Mouse (Mus musculus) heart, embryonic 10.5 days (tissue): ENCODE measurements around the gene Vmn1r149. TPM values are rescaled to one million over a fixed set of nuclear protein-coding genes. Genes with fewer than 3 reads are reported as not detected.
"Not testable (repeated sequence)": the region's sequence is repeated elsewhere in the genome, so short reads cannot be mapped to it uniquely, and the experiment has no call there.

Experiments
- DNase-seq: peaks from one replicate; pipeline ENCODE4 v3.0.0-alpha.2; 2017; ENCODE audit warnings: low spot score
- H3K27ac ChIP-seq: fragments of 300-500 bp; sonication (generic); 2 replicates; pipeline ENCODE4 v1.5.1; 2016; ENCODE audit warnings: mild to moderate bottlenecking
- H3K27me3 ChIP-seq: fragments of 300-500 bp; sonication (generic); 2 replicates; pipeline ENCODE4 v1.6.1; 2016; ENCODE audit warnings: mild to moderate bottlenecking; ENCODE audit not compliant: poor library complexity, insufficient read depth, severe bottlenecking
- H3K36me3 ChIP-seq: fragments of 300-500 bp; sonication (generic); 2 replicates; pipeline ENCODE4 v1.6.1; 2016; ENCODE audit warnings: mild to moderate bottlenecking, moderate library complexity
- H3K4me1 ChIP-seq: fragments of 300-500 bp; sonication (generic); 2 replicates; pipeline ENCODE4 v1.6.1; 2016; ENCODE audit warnings: mild to moderate bottlenecking
- H3K4me3 ChIP-seq: fragments of 300-500 bp; sonication (generic); 2 replicates; pipeline ENCODE4 v1.5.1; 2016; ENCODE audit warnings: mild to moderate bottlenecking, moderate library complexity
- H3K9me3 ChIP-seq: fragments of 300-500 bp; sonication (generic); 2 replicates; pipeline ENCODE4 v1.6.1; 2016; ENCODE audit warnings: mild to moderate bottlenecking, moderate library complexity
- WGBS: fragments of 180-500 bp; shearing (Covaris S2); methylation state at CpG from one replicate; pipeline ENCODE4 v1.1.7; 2016; 5-methylcytosine and 5-hydroxymethylcytosine counted together
- polyA plus RNA-seq: library from polyadenylated mRNA; unstranded; fragments of >200 nt; fragmentation: Nextera tagmentation; extraction: Ambion mirVana; gene quantifications from 2 replicates; pipeline ENCODE4 v1.2.1, GENCODE M21; 2016

Gene Vmn1r149
- polyA plus RNA-seq: not detected in 2 replicates

DNA sequence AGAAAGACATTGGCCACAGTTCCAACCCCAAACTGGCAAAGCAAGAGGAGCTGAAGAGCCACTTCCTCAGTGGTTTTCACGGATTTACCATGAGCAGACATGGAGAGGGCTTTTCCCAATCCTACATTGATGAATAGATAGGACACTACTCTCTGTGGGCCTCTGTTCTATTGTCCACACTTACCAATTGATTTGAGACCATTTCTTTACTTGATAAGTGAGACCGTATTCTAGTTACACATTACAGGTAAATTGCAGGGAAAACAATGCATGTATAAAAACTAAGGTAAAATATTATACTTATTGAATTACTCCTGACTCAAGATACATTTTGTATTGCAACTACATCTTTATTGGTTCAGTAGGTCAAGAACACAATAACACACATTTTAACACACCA, at the start of gene Vmn1r149:
Gene Vmn1r149, minus strand, starts transcription at position 101 of the 400 bp plus-strand sequence.
- WGBS: no CpG with 5 or more reads among the region's 2 CpGs
- not testable (repeated sequence) for H3K4me3 ChIP-seq

DNA sequence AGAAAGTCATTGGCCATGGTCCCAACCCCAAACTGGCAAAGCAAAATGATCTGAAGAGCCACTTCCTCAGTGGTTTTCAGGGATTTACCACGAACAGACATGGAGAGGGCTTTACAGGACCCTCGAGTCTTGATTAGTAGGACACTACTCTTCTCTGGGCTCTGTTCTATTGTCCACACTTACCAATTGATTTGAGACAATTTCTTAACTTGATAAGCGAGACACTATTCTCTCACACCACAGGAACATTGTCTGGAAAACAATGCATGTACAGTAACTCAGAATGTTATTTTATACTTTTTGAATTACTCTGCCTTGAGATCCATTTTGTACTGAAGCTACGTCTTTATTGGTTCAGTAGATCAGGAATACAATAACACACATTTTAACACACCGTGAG, 25.9 kb upstream of the Vmn1r149 start, which contains the start of gene Gm10665:
Gene Gm10665, minus strand, starts transcription at position 101 of the 400 bp plus-strand sequence.
- H3K27ac ChIP-seq, H3K4me1 ChIP-seq, H3K4me3 ChIP-seq, H3K27me3 ChIP-seq, DNase-seq, H3K9me3 ChIP-seq, H3K36me3 ChIP-seq: not testable (repeated sequence)
- no CpG with 5 or more reads among the region's 5 CpGs for WGBS

More for the DNA sequence above, at the start of gene Vmn1r149:
- H3K27ac ChIP-seq, H3K9me3 ChIP-seq, H3K27me3 ChIP-seq, H3K4me1 ChIP-seq, DNase-seq, H3K36me3 ChIP-seq: not testable (repeated sequence)

DNA sequence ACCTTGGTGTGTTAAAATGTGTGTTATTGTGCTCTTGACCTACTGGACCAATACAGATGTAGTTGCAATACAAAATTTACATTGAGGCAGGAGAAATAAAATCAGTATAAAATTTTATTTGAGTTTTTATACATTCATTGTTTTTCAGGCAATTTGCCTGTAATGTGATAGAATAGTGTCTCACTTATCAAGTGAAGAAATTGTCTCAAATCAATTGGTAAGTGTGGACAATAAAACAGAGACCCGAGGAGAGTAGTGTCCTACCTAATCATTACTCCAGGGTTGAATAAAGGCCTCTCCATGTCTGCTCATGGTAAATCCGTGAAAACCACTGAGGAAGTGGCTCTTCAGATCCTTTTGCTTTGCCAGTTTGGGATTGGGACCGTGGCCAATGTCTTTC, 24.7 kb downstream of the Vmn1r149 start, which contains the start of gene Vmn1r148:
Gene Vmn1r148, plus strand, starts transcription at position 301 of the 400 bp plus-strand sequence.
- no CpG with 5 or more reads among the region's 3 CpGs for WGBS
- not testable (repeated sequence) for H3K27ac ChIP-seq, H3K36me3 ChIP-seq, H3K9me3 ChIP-seq, DNase-seq, H3K4me1 ChIP-seq, H3K27me3 ChIP-seq, H3K4me3 ChIP-seq

Other genes with a start within 250 kb of the Vmn1r149 start
- gene Vmn1r143, start 248.9 kb downstream of the Vmn1r149 start, polyA plus RNA-seq: not detected in 2 replicates
- not detected in 2 replicates for gene Gm8653, start 237.0 kb downstream of the Vmn1r149 start, polyA plus RNA-seq
- gene Gm8453, start 208.7 kb downstream of the Vmn1r149 start, polyA plus RNA-seq: not detected in 2 replicates
- not detected in 2 replicates for gene Gm4187, start 108.5 kb downstream of the Vmn1r149 start, polyA plus RNA-seq
- gene Gm8660, start 67.2 kb downstream of the Vmn1r149 start, polyA plus RNA-seq: not detected in 2 replicates
- not detected in 2 replicates for gene Vmn1r148, start 24.6 kb downstream of the Vmn1r149 start, polyA plus RNA-seq
- gene Gm10665, start 25.8 kb upstream of the Vmn1r149 start, polyA plus RNA-seq: not detected in 2 replicates
- not detected in 2 replicates for gene Vmn1r151, start 61.4 kb upstream of the Vmn1r149 start, polyA plus RNA-seq
- not detected in 2 replicates for gene Vmn1r152, start 84.7 kb upstream of the Vmn1r149 start, polyA plus RNA-seq
- not detected in 2 replicates for gene Gm8677, start 96.7 kb upstream of the Vmn1r149 start, polyA plus RNA-seq
- not detected in 2 replicates for gene Gm4201, start 127.1 kb upstream of the Vmn1r149 start, polyA plus RNA-seq
- gene Gm4565, start 149.9 kb upstream of the Vmn1r149 start, polyA plus RNA-seq: not detected in 2 replicates
- not detected in 2 replicates for gene Vmn1r155, start 219.8 kb upstream of the Vmn1r149 start, polyA plus RNA-seq